Mouse (Mus musculus) heart, embryonic 10.5 days (tissue): Measurements from ENCODE around the gene Zkscan4. TPM values are rescaled to one million over a fixed set of nuclear protein-coding genes. Genes with fewer than 3 reads are reported as not detected.

Source experiments
- microRNA counts: library from miRNA; unstranded; fragments of <30 nt; microRNA quantifications from one replicate; lab custom pipeline; 2017
- microRNA-seq: library from miRNA; unstranded; fragments of <30 nt; microRNA quantifications from one replicate; pipeline ENCODE4, GENCODE M21; 2017
- polyA plus RNA-seq: library from polyadenylated mRNA; unstranded; fragments of >200 nt; fragmentation: Nextera tagmentation; extraction: Ambion mirVana; gene quantifications from 2 replicates; pipeline ENCODE4 v1.2.1, GENCODE M21; 2016

Gene Zkscan4
- polyA plus RNA-seq, 1 experiment from 2014 or later, result 2.1 TPM

MicroRNA genes within 50 kb of the gene (microRNA counts, 519-probe panel; counts per million panel counts)
- microRNA mmu-miR-1896 (lab: Ali Mortazavi, UCI), result 4,001 counts per million, percentile 21 among the panel's probes with 10 or more counts

Small RNAs within 50 kb of the gene (microRNA-seq; reads per million reads assigned to microRNA genes)
- gene Mir1896, result not detected

Other genes with a start within 250 kb of the Zkscan4 start
- not detected in 2 replicates for gene Gpx5, start 186.2 kb upstream of the Zkscan4 start, polyA plus RNA-seq
- gene Gpx6, start 166.8 kb upstream of the Zkscan4 start, polyA plus RNA-seq, result not detected in 2 replicates
- not detected in 2 replicates for gene Olfr1367, start 132.0 kb upstream of the Zkscan4 start, polyA plus RNA-seq
- gene Zscan12, start 116.1 kb upstream of the Zkscan4 start, polyA plus RNA-seq, result 8.9 and 12.5 TPM in 2 replicates
- 69.4 and 78.6 TPM in 2 replicates for gene Zkscan3, start 76.2 kb upstream of the Zkscan4 start, polyA plus RNA-seq
- 2.5 and 2.9 TPM in 2 replicates for gene Pgbd1, start 37.8 kb upstream of the Zkscan4 start, polyA plus RNA-seq
- gene Zscan26, start 25.2 kb upstream of the Zkscan4 start, polyA plus RNA-seq, result 22.7 and 27.5 TPM in 2 replicates
- gene Nkapl, start 10.4 kb upstream of the Zkscan4 start, polyA plus RNA-seq, result 2.0 and 2.4 TPM in 2 replicates
- gene Gm10065, start 534 bp downstream of the Zkscan4 start, polyA plus RNA-seq, result not detected in 2 replicates
- 0.21 and 0.53 TPM in 2 replicates for gene AK157302, start 16.3 kb downstream of the Zkscan4 start, polyA plus RNA-seq
- 9.0 and 11.6 TPM in 2 replicates for gene Gm11273, start 22.5 kb downstream of the Zkscan4 start, polyA plus RNA-seq
- 5.3 and 7.3 TPM in 2 replicates for gene Zkscan8, start 52.2 kb downstream of the Zkscan4 start, polyA plus RNA-seq
- 0.05 and 0.07 TPM in 2 replicates for gene Olfr1366, start 63.9 kb downstream of the Zkscan4 start, polyA plus RNA-seq
- 0.04 TPM in 1 of 2 replicates, not detected in the other for gene Olfr1535, start 81.0 kb downstream of the Zkscan4 start, polyA plus RNA-seq
- gene Olfr1364, start 102.9 kb downstream of the Zkscan4 start, polyA plus RNA-seq, result not detected in 2 replicates
- gene Olfr1362, start 135.1 kb downstream of the Zkscan4 start, polyA plus RNA-seq, result not detected in 2 replicates
- gene Olfr11, start 163.6 kb downstream of the Zkscan4 start, polyA plus RNA-seq, result not detected in 2 replicates
- gene Olfr1361, start 184.5 kb downstream of the Zkscan4 start, polyA plus RNA-seq, result not detected in 2 replicates
- gene Olfr1360, start 198.5 kb downstream of the Zkscan4 start, polyA plus RNA-seq, result not detected in 2 replicates
- not detected in 2 replicates for gene Olfr1359, start 219.2 kb downstream of the Zkscan4 start, polyA plus RNA-seq
- gene Hist1h2bl, start 237.2 kb downstream of the Zkscan4 start, polyA plus RNA-seq, result 1.4 TPM in 1 of 2 replicates, not detected in the other
- gene Hist1h2ai, start 237.5 kb downstream of the Zkscan4 start, polyA plus RNA-seq, result 6.3 and 11.7 TPM in 2 replicates
- gene Hist1h3h, start 238.8 kb downstream of the Zkscan4 start, polyA plus RNA-seq, result 3.7 and 3.8 TPM in 2 replicates
- 2.4 and 3.7 TPM in 2 replicates for gene Hist1h2bm, start 243.1 kb downstream of the Zkscan4 start, polyA plus RNA-seq